Mouse (Mus musculus): ENCODE results near the gene Map2k6. TPM values are rescaled to one million over a fixed set of nuclear protein-coding genes. Genes with fewer than 3 reads are reported as not detected.

The Map2k6 gene
- polyA plus RNA-seq, 1 experiment from 2014 or later: 31.5 TPM

GRCm38 (mm10) chr11:110379661-110380309 is 19.1 kb upstream of the Map2k6 start:
- Histone ChIP-seq H3K9ac (replicated peaks) (0 out of 2 replicates have a peak overlapping the region, but pooled peaks have one; percentile 4), H3K27me3 (peaks cover 3% of the 10 kb centered on the region; the same call in 1 of the 2 replicates), H3K4me1 (0 out of 2 replicates have a peak, but pooled peaks cover 9% of the 10 kb centered on the region), H3K27ac (replicated peaks) (no peak overlapping the region), H3K9me3 (no peaks in the 10 kb centered on the region), H3K4me3 (peak overlapping the region; percentile 24), H3K4me2 (replicated peaks) (peak overlapping the region; percentile 52), H3K36me3 (no peaks in the 10 kb centered on the region)
- 15% methylated on average over 20 of the region's 20 CpGs for WGBS
- ATAC-seq (ENCODE audit: low FRiP score, low read depth): peak; percentile 79

GRCm38 (mm10) chr11:110380310-110380668 is 18.6 kb upstream of the Map2k6 start:
- WGBS: 31% methylated on average over 15 of the region's 15 CpGs
- Histone ChIP-seq H3K4me3 (peak overlapping the region; percentile 24), H3K4me2 (replicated peaks) (peak overlapping the region; percentile 52), H3K27me3 (peaks cover 3% of the 10 kb centered on the region; the same call in 1 of the 2 replicates), H3K36me3 (no peaks in the 10 kb centered on the region), H3K9me3 (no peaks in the 10 kb centered on the region), H3K9ac (replicated peaks) (no peak overlapping the region), H3K4me1 (0 out of 2 replicates have a peak, but pooled peaks cover 9% of the 10 kb centered on the region), H3K27ac (replicated peaks) (no peak overlapping the region)
- ATAC-seq (ENCODE audit: low FRiP score, low read depth): peak; percentile 41; the same call in 1 of the 2 replicates

GRCm38 (mm10) chr11:110385487-110385886 is 13.4 kb upstream of the Map2k6 start:
- no peak overlapping the region for H3K4me2 ChIP-seq (replicated peaks)
- no peak overlapping the region for H3K27ac ChIP-seq (replicated peaks)
- H3K4me3 ChIP-seq: no peak overlapping the region
- H3K27me3 ChIP-seq: no peaks in the 10 kb centered on the region
- H3K4me1 ChIP-seq: no peaks in the 10 kb centered on the region
- 80% methylated on average over 2 of the region's 2 CpGs for WGBS
- H3K9ac ChIP-seq (replicated peaks): no peak overlapping the region
- H3K36me3 ChIP-seq: no peaks in the 10 kb centered on the region
- H3K9me3 ChIP-seq: no peaks in the 10 kb centered on the region
- ATAC-seq (ENCODE audit: low FRiP score, low read depth): no peak

GRCm38 (mm10) chr11:110392763-110393162 is 6.2 kb upstream of the Map2k6 start:
- Histone ChIP-seq H3K4me2 (replicated peaks) (no peak overlapping the region), H3K9ac (replicated peaks) (no peak overlapping the region), H3K4me1 (peaks cover 13% of the 10 kb centered on the region), H3K27me3 (peaks cover 8% of the 10 kb centered on the region; the same call in 1 of the 2 replicates), H3K4me3 (no peak overlapping the region), H3K36me3 (no peaks in the 10 kb centered on the region), H3K9me3 (no peaks in the 10 kb centered on the region), H3K27ac (replicated peaks) (no peak overlapping the region)
- ATAC-seq (ENCODE audit: low FRiP score, low read depth): no peak
- WGBS: 53% methylated on average over 3 of the region's 3 CpGs

- no peak overlapping the region for H3K9ac ChIP-seq (replicated peaks)
- 88% methylated on average over 5 of the region's 5 CpGs for WGBS
- H3K4me1 ChIP-seq: peaks cover 18% of the 10 kb centered on the region
- ATAC-seq (ENCODE audit: low FRiP score, low read depth): no peak
- no peak overlapping the region for H3K27ac ChIP-seq (replicated peaks)
- H3K4me2 ChIP-seq (replicated peaks): no peak overlapping the region
- no peaks in the 10 kb centered on the region for H3K9me3 ChIP-seq
- peaks cover 12% of the 10 kb centered on the region; the same call in 1 of the 2 replicates for H3K27me3 ChIP-seq
- H3K36me3 ChIP-seq: no peaks in the 10 kb centered on the region
- H3K4me3 ChIP-seq: no peak overlapping the region
Observed at GRCm38 (mm10) chr11:110394788-110395452, 4.0 kb upstream of the Map2k6 start.

- 23% methylated on average over 19 of the region's 19 CpGs for WGBS
- H3K27ac ChIP-seq (replicated peaks): peak overlapping the region; percentile 21; the same call in 1 of the 2 replicates
Observed at GRCm38 (mm10) chr11:110396085-110396484, 2.8 kb upstream of the Map2k6 start.

GRCm38 (mm10) chr11:110399240-110400150 is 573 bp downstream of the Map2k6 start:
- peak overlapping the region; percentile 54 for H3K4me2 ChIP-seq (replicated peaks)
- peak overlapping the region; percentile 61 for H3K9ac ChIP-seq (replicated peaks)
- H3K36me3 ChIP-seq: no peaks in the 10 kb centered on the region
- ATAC-seq (ENCODE audit: low FRiP score, low read depth): peak; percentile 60; the same call in 1 of the 2 replicates
- H3K4me1 ChIP-seq: peaks cover 36% of the 10 kb centered on the region
- no peak overlapping the region for H3K27ac ChIP-seq (replicated peaks)
- peak overlapping the region; percentile 51 for H3K4me3 ChIP-seq
- no peaks in the 10 kb centered on the region for H3K9me3 ChIP-seq
- WGBS: 5% methylated on average over 15 of the region's 15 CpGs
- H3K27me3 ChIP-seq: peaks cover 12% of the 10 kb centered on the region; the same call in 1 of the 2 replicates

More at GRCm38 (mm10) chr11:110396085-110396484, 2.8 kb upstream of the Map2k6 start:
- H3K27me3 ChIP-seq: peaks cover 12% of the 10 kb centered on the region; the same call in 1 of the 2 replicates
- peak overlapping the region; percentile 42 for H3K4me2 ChIP-seq (replicated peaks)
- no peaks in the 10 kb centered on the region for H3K36me3 ChIP-seq
- peaks cover 27% of the 10 kb centered on the region for H3K4me1 ChIP-seq
- ATAC-seq (ENCODE audit: low FRiP score, low read depth): peak; percentile 38
- H3K4me3 ChIP-seq: peak overlapping the region; percentile 4; the same call in 1 of the 2 replicates
- H3K9ac ChIP-seq (replicated peaks): no peak overlapping the region
- H3K9me3 ChIP-seq: no peaks in the 10 kb centered on the region

GRCm38 (mm10) chr11:110400283-110400682 is 1.4 kb downstream of the Map2k6 start:
- no peak for ATAC-seq (ENCODE audit: low FRiP score, low read depth)
- Histone ChIP-seq H3K9me3 (no peaks in the 10 kb centered on the region), H3K27ac (replicated peaks) (no peak overlapping the region), H3K36me3 (no peaks in the 10 kb centered on the region), H3K4me1 (peaks cover 36% of the 10 kb centered on the region), H3K4me2 (replicated peaks) (peak overlapping the region; percentile 54), H3K27me3 (peaks cover 9% of the 10 kb centered on the region; the same call in 1 of the 2 replicates), H3K4me3 (peak overlapping the region; percentile 51), H3K9ac (replicated peaks) (no peak overlapping the region)
- 37% methylated on average over 1 of the region's 1 CpGs for WGBS

- 47% methylated on average over 3 of the region's 3 CpGs for WGBS
- Histone ChIP-seq H3K9me3 (no peaks in the 10 kb centered on the region), H3K27ac (replicated peaks) (no peak overlapping the region), H3K27me3 (peaks cover 5% of the 10 kb centered on the region; the same call in 1 of the 2 replicates), H3K36me3 (no peaks in the 10 kb centered on the region; the same call in 1 of the 2 replicates), H3K4me2 (replicated peaks) (no peak overlapping the region), H3K9ac (replicated peaks) (no peak overlapping the region), H3K4me3 (no peak overlapping the region), H3K4me1 (peaks cover 22% of the 10 kb centered on the region)
- ATAC-seq (ENCODE audit: low FRiP score, low read depth): no peak
Observed at GRCm38 (mm10) chr11:110402671-110403070, 3.7 kb downstream of the Map2k6 start.

GRCm38 (mm10) chr11:110403602-110404001 is 4.7 kb downstream of the Map2k6 start:
- H3K27me3 ChIP-seq: no peaks in the 10 kb centered on the region
- no peaks in the 10 kb centered on the region; the same call in 1 of the 2 replicates for H3K36me3 ChIP-seq
- H3K9me3 ChIP-seq: no peaks in the 10 kb centered on the region
- no peak for ATAC-seq (ENCODE audit: low FRiP score, low read depth)
- H3K4me3 ChIP-seq: no peak overlapping the region
- no peak overlapping the region for H3K9ac ChIP-seq (replicated peaks)
- WGBS: 97% methylated on average over 2 of the region's 2 CpGs
- no peak overlapping the region for H3K4me2 ChIP-seq (replicated peaks)
- H3K27ac ChIP-seq (replicated peaks): no peak overlapping the region
- H3K4me1 ChIP-seq: peaks cover 22% of the 10 kb centered on the region

- Histone ChIP-seq H3K9me3 (no peaks in the 10 kb centered on the region), H3K4me2 (replicated peaks) (no peak overlapping the region), H3K9ac (replicated peaks) (no peak overlapping the region), H3K27me3 (no peaks in the 10 kb centered on the region), H3K4me3 (no peak overlapping the region), H3K36me3 (no peaks in the 10 kb centered on the region; the same call in 1 of the 2 replicates), H3K4me1 (peaks cover 13% of the 10 kb centered on the region), H3K27ac (replicated peaks) (no peak overlapping the region)
- 86% methylated on average over 9 of the region's 9 CpGs for WGBS
- ATAC-seq (ENCODE audit: low FRiP score, low read depth): no peak
Observed at GRCm38 (mm10) chr11:110405607-110406006, 6.7 kb downstream of the Map2k6 start.

Data from midbrain, embryonic 12.5 days (tissue).